Mouse (Mus musculus) heart, adult 2 months (tissue): ENCODE measurements around the gene Gucd1. TPM values are rescaled to one million over a fixed set of nuclear protein-coding genes. Genes with fewer than 3 reads are reported as not detected.
"Not testable (repeated sequence)": the region's sequence is repeated elsewhere in the genome, so short reads cannot be mapped to it uniquely, and the experiment has no call there.

Experiments
- DNase-seq, 2 experiments: peaks; one replicate each; pipeline ENCODE4 v3.0.0; 2021
- H3K27ac ChIP-seq: fragments of 200-600 bp; 2 replicates; pipeline ENCODE4 v1.8.1; 2022
- H3K27me3 ChIP-seq: fragments of 200-500 bp; 2 replicates; pipeline ENCODE4 v1.6.1; 2012; ENCODE audit warnings: mild to moderate bottlenecking, low read length, inconsistent platforms, mixed read lengths; ENCODE audit not compliant: control insufficient read depth, insufficient read depth
- H3K36me3 ChIP-seq: fragments of 200-500 bp; 2 replicates; pipeline ENCODE4 v1.6.1; 2012; ENCODE audit warnings: low read length, inconsistent platforms; ENCODE audit not compliant: control insufficient read depth, insufficient read depth
- H3K4me1 ChIP-seq: fragments of 200-500 bp; 2 replicates; pipeline ENCODE4 v1.6.1; 2011; ENCODE audit warnings: low read length; ENCODE audit not compliant: control insufficient read depth, insufficient read depth
- H3K4me3 ChIP-seq: fragments of 200-600 bp; 2 replicates; pipeline ENCODE4 v1.8.1; 2022
- H3K79me2 ChIP-seq: fragments of 200-500 bp; replicated peaks from 2 replicates; pipeline ENCODE4 v1.6.1; 2012; ENCODE audit warnings: mild to moderate bottlenecking, inconsistent platforms, low read length, moderate library complexity, mixed read lengths; ENCODE audit not compliant: control insufficient read depth, insufficient read depth
- H3K9ac ChIP-seq: fragments of 200-500 bp; 2 replicates; pipeline ENCODE4 v1.6.1; 2012; ENCODE audit warnings: low read depth, mild to moderate bottlenecking, control low read depth, inconsistent platforms, low read length, mixed read lengths
- CTCF ChIP-seq: fragments of 200-600 bp; IDR thresholded peaks from 2 replicates; pipeline ENCODE4 v1.8.1; 2022; ENCODE audit warnings: antibody characterized with exemption, mild to moderate bottlenecking, moderate library complexity
- EP300 ChIP-seq: fragments of 200-500 bp; IDR thresholded peaks from 2 replicates; pipeline ENCODE4 v1.6.1; 2011; ENCODE audit warnings: low read depth, low read length, control low read depth; ENCODE audit not compliant: insufficient read depth
- POLR2A ChIP-seq: fragments of 200-500 bp; IDR thresholded peaks from 2 replicates; pipeline ENCODE4 v1.6.1; 2011; ENCODE audit warnings: mild to moderate bottlenecking, low read depth, low read length, control low read depth; ENCODE audit not compliant: insufficient read depth
- WGBS: fragments of 180-500 bp; shearing (Covaris S2); methylation state at CpG from one replicate; pipeline ENCODE4 v1.1.7; 2018; 5-methylcytosine and 5-hydroxymethylcytosine counted together
- intact Hi-C: fragments of 180-260 bp; cut with DNase I; formaldehyde crosslinking; loops from one replicate; pipeline ENCODE4 v1.15.1; 2025
- polyA plus RNA-seq: library from polyadenylated mRNA; depleted of rRNA; stranded (reverse); fragments of >200 nt; gene quantifications from 2 replicates; pipeline ENCODE4 v1.2.3, GENCODE M21; 2012
- total RNA-seq, 2 experiments: library from RNA; stranded (reverse); gene quantifications; 2 replicates each; pipeline ENCODE4 v1.2.3; 2021

Gene Gucd1
- total and polyA plus RNA-seq, 3 experiments: 33.2 to 44.7 (median 37.7) TPM

- H3K27ac ChIP-seq: peak overlapping the region; percentile 36
- 30% methylated on average over 6 of the region's 6 CpGs for WGBS
- H3K4me3 ChIP-seq: no peak overlapping the region
- H3K79me2 ChIP-seq: no peaks in the 10 kb centered on the region
- TF ChIP-seq EP300 (no peak), POLR2A (no peak), CTCF (no peak)
- no peak overlapping the region for H3K9ac ChIP-seq
- no peaks in the 10 kb centered on the region for H3K27me3 ChIP-seq
- intact Hi-C loops: no loop called here
- peaks cover 5% of the 10 kb centered on the region for H3K4me1 ChIP-seq
- DNase-seq: peak in 1 of 2 experiments; percentile 52
- no peaks in the 10 kb centered on the region for H3K36me3 ChIP-seq
Observed at GRCm38 (mm10) chr10:75465781-75466550, 51.8 kb downstream of the Gucd1 start.

DNA sequence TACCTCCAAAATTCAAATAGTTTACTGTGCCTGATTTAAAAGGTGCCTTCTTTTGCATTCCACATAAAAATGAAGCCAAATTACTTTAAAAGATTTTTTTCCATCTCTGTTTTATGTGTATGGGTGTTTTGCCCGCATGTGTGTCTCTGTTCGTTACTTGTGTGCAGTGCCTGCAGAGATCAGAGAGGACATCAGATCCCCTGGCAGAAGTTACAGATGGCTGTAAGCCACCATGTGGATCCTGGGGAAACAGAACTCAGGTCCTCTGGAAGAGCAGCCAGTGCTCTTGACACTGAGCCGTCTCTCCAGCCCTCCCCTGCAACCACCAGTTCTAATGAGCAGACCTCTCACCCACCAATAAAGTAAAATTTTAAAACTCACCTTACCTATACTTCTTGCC is 55.0 kb downstream of the Gucd1 start:
- intact Hi-C loops: no loop called here
- H3K4me1 ChIP-seq: peaks cover 5% of the 10 kb centered on the region
- 85% methylated on average over 3 of the region's 3 CpGs for WGBS
- TF ChIP-seq EP300 (no peak), POLR2A (no peak), CTCF (no peak)
- H3K36me3 ChIP-seq: no peaks in the 10 kb centered on the region
- no peak overlapping the region for H3K9ac ChIP-seq
- DNase-seq: no peak
- H3K79me2 ChIP-seq: no peaks in the 10 kb centered on the region
- H3K27ac ChIP-seq: no peak overlapping the region
- H3K27me3 ChIP-seq: no peaks in the 10 kb centered on the region
- no peak overlapping the region for H3K4me3 ChIP-seq

GRCm38 (mm10) chr10:75458329-75458728 is 59.4 kb downstream of the Gucd1 start:
- no peaks in the 10 kb centered on the region for H3K79me2 ChIP-seq
- no peaks in the 10 kb centered on the region for H3K27me3 ChIP-seq
- no peak for DNase-seq
- no peak for TF ChIP-seq POLR2A
- no peak for TF ChIP-seq EP300
- no peak for TF ChIP-seq CTCF
- H3K9ac ChIP-seq: no peak overlapping the region
- 57% methylated on average over 4 of the region's 4 CpGs for WGBS
- no peak overlapping the region for H3K4me3 ChIP-seq
- peaks cover 7% of the 10 kb centered on the region for H3K4me1 ChIP-seq
- intact Hi-C loops: no loop called here
- no peaks in the 10 kb centered on the region for H3K36me3 ChIP-seq
- H3K27ac ChIP-seq: peak overlapping the region; percentile 52

DNA sequence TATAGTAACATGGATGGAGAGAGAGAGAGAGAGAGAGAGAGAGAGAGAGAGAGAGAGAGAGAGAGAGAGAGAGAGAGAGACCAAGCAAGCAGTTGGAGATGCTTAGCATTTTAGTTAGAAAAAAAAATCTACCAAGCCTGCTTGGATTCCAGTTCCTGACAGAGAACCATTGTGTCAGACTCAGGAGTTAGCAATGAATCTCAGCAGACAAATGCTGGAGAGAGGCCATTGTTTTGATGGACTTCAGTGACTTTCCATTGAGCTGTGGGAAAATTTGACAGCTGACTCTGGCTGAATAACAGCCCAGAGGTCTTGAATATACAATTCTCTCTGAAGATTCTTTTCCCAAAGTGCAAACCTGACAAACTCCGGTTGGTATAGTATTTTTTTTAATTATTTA is 59.9 kb downstream of the Gucd1 start:
- Histone ChIP-seq H3K4me1 (peaks cover 7% of the 10 kb centered on the region), H3K4me3 (no peak overlapping the region), H3K9ac (no peak overlapping the region), H3K79me2 (no peaks in the 10 kb centered on the region), H3K27me3 (no peaks in the 10 kb centered on the region), H3K27ac (peak overlapping the region; percentile 52), H3K36me3 (no peaks in the 10 kb centered on the region)
- WGBS: 54% methylated on average over 1 of the region's 1 CpGs
- intact Hi-C loops: no loop called here
- no peak for TF ChIP-seq EP300
- no peak for TF ChIP-seq POLR2A
- TF ChIP-seq CTCF: no peak
- DNase-seq: no peak

- H3K4me3 ChIP-seq, H3K9ac ChIP-seq, H3K79me2 ChIP-seq, intact Hi-C loops, H3K27me3 ChIP-seq, H3K36me3 ChIP-seq: not testable (repeated sequence)
- H3K4me1 ChIP-seq: peaks cover 13% of the 10 kb centered on the region
- TF ChIP-seq POLR2A: 0 out of 2 replicates have a peak, but pooled peaks have one; percentile 22
- peak; percentile 57 to 59 for DNase-seq
- H3K27ac ChIP-seq: peak overlapping the region; percentile 76
- WGBS: 13% methylated on average over 14 of the region's 18 CpGs
Observed at GRCm38 (mm10) chr10:75456061-75456831, 61.5 kb downstream of the Gucd1 start.
